Mouse (Mus musculus): ENCODE results near the gene Gm20075.
A peak's percentile ranks its signal among the peaks of the same experiment; 100 is the strongest.
"Not testable (repeated sequence)": the region's sequence is repeated elsewhere in the genome, so short reads cannot be mapped to it uniquely, and the experiment has no call there.

The Gm20075 gene

GRCm38 (mm10) chr13:96081276-96081675 is at the start of gene Gm20075:
Gm20075 (minus strand) TSS chr13:96081376.
- DNase-seq, result not testable (repeated sequence)

- no peak for DNase-seq
Observed at GRCm38 (mm10) chr13:96129081-96129480, 47.9 kb upstream of the Gm20075 start.

- no peak for DNase-seq
Observed at GRCm38 (mm10) chr13:96126669-96127068, 45.5 kb upstream of the Gm20075 start.

DNA sequence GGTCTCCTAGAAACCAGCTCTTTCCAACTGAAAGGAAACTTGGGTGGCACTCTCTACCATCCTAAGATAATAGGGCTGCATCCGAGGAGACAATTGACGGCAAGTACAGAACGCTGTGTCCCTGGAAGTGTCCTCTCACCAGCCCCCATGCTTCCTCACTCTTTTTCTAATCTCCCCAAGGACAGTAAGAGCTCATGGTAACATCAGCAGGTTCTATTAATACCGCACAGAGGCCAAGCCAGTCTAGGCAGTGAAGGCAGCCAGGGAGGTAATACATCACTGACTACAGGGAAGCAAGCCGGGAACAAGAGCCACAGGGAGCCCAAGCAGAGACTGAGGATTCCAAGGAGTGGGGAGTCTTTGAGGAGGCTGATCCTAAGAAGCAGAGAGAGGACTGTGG is 43.8 kb upstream of the Gm20075 start:
- DNase-seq, result no peak

- DNase-seq, result no peak
Observed at GRCm38 (mm10) chr13:96112711-96113110, 31.5 kb upstream of the Gm20075 start.

GRCm38 (mm10) chr13:96110767-96111166 is 29.6 kb upstream of the Gm20075 start:
- DNase-seq, result no peak

DNA sequence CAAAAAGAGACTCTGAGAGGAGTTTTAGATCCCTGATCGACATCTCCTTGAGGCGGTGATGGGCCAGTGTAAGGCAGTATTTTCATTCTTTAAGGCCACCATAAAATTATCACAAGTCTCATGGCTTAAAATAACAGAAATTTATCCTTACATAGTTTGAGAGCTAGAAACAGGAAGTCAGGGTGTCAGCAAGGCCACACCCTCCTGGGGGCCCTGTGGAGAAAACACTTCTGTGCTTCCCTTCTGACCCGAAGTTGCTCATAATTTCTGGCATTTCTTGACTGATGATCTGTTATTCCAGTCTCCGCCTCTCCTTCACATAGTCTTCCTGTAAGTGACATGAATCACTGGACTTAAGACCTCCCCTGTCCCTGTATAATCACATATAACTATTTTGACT is 25.2 kb upstream of the Gm20075 start:
- no peak for DNase-seq

GRCm38 (mm10) chr13:96090929-96091328 is 9.8 kb upstream of the Gm20075 start:
- no peak for DNase-seq

GRCm38 (mm10) chr13:96085581-96086302 is 4.6 kb upstream of the Gm20075 start:
- no peak for DNase-seq

GRCm38 (mm10) chr13:96081754-96082153 is 578 bp upstream of the Gm20075 start, which contains the start of gene Gm17190:
Gm17190 (plus strand) TSS chr13:96082054.
- not testable (repeated sequence) for DNase-seq

DNA sequence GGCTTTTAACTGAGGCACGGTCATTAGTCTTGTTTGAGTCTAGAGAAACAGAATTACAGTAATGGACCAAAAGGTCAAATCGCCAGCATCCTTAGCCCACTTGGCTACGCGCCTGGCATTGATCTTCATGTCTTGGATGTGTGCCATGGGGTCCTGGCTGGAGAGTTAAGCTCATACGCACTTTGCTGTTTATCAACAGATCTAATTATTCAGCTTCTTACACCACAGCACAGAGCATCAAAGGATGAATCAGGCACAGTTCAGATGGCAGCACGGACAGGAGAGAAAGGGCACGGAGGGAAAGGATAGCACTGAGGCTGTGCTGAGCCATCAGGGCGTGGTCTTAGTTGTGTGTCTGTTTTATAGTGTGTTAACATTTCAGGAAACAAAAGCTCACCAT is 7.6 kb downstream of the Gm20075 start:
- no peak for DNase-seq

- DNase-seq, result no peak
Observed at GRCm38 (mm10) chr13:96052755-96053154, 28.4 kb downstream of the Gm20075 start.

DNA sequence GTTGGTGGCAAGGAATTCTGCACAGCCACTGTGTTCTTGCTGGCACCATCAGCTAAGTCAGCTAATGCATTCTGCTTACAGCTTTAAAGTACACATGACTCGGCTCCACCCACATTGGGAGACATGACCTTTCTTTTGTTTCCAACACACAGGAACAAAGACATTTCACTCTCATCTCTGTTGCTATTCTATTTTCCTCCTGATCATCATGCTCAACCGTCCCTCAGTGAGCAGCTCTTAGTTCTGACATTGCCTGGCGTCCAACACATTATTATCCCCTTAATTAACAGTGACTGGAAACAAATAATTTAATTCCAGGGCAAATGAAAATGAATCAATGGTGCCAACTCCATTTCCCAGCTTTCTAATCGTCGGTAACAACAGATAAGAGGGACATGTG is 35.8 kb downstream of the Gm20075 start:
- DNase-seq, result no peak

GRCm38 (mm10) chr13:96040275-96041042 is 40.7 kb downstream of the Gm20075 start:
- DNase-seq, result no peak

DNA sequence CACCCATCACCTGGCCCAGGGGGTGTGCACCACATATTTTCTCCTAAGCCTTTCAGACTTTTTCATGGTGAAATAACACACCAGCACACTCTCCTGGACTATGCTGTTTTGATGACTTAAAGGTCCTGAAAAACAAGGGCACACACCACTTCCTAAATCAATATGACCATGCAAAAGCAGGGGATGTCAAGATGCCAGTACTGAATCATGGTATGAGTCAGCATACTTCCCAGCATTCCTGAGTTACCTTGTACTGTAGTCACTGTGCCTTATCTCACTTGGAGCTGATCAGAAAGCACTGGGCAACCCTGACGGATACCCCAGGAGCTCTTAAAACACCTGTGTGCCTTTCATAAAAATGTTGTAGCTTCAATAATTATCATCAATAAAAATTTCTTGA is 41.6 kb downstream of the Gm20075 start:
- DNase-seq, result no peak

DNA sequence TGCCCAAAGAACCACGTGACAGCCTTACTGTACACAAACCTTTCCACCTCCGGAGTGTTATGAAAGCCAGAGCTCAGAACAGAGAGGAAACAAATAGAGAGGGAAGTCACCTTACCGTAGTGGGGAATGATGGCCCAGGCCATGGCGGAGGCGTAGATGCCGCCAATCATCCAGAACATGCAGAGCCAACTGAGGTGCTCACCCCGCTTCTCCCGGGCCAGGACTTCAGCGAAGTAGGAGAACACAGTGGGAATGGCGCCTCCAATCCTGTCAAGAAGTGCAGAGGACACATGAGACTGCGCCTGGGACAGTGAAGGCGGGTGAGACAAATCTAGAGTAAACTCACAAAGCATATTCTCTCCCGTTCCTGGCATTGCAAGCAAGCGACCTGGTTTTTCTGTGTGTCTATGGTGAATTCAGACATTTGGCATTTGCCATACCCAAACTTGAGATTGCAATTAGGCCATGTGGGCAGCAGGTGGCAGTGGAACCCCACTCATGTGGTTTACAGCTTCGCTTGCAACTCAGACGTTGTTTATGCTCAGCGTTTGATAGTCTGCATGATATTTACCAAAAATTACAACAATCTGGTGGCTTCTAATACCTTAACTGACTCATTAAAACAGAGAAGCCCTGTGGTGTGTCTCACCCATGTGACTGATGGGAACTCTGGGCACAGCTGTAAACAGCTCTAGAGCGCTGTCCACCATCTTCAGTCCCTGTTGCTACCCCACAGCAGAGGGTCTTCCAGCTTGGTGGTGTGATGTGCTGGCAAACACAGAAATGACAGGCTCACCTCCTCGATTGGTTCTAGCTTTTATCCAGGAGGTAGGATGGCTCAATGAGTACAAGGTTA is 50.6 kb downstream of the Gm20075 start:
- peak; percentile 53 to 57 for DNase-seq

Measured in cerebellum, postnatal 36 days (tissue).